Mouse (Mus musculus): ENCODE measurements around the gene Cfap61. TPM values are rescaled to one million over a fixed set of nuclear protein-coding genes. Genes with fewer than 3 reads are reported as not detected.
"Not testable (repeated sequence)": the region's sequence is repeated elsewhere in the genome, so short reads cannot be mapped to it uniquely, and the experiment has no call there.

Cfap61 gene
- not detected for polyA plus RNA-seq (2017; shearing (Covaris generic))

DNA sequence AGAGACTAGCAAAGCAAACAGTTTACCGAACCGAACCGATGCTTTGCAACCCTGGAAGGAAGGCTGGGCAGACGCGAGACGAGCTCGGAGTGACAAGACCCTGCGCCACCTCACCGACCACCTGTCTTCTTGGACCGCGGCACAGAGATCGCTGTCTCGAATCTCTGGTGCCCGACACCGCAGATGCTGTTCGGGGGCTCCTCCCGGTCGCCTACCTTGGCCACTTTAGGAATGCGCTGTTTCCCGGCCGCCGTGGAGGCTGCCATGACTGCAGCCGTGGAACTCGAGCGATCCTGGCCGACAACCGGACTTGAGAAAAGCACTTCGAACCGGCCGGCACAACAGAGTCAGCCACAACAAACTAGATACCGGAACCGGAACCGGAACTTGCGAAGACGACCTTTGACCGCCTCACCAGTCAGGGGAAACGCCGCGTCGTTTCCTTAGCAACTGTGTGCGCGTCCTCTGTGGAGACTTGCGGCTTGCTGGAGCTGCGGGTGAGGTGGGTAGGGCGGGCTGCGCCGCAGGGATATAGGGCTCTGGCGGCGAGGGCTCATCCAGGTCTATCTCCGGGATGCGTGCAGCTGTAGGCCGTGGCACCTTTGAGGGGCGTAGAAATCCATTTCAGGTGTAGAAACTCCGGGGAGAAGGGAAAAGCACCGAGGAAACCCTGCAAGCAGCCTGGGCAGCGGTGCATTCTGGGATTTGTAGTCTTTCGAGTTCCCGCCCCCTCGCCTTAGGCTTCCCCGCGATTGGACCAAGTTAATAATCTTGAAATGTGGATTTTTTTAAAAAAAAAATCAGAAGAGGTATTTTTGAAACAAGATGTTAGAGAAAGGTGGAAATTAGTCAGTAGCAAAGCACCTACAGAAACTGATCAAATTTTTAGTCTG, at the start of gene Cfap61, which contains the start of gene Crnkl1:
Gene Cfap61 (plus strand): TSS at position 446 of the 893 bp plus-strand sequence.
Gene Crnkl1 (minus strand): TSS at position 676 of the 893 bp plus-strand sequence.
- ATAC-seq, result peak; percentile 99

DNA sequence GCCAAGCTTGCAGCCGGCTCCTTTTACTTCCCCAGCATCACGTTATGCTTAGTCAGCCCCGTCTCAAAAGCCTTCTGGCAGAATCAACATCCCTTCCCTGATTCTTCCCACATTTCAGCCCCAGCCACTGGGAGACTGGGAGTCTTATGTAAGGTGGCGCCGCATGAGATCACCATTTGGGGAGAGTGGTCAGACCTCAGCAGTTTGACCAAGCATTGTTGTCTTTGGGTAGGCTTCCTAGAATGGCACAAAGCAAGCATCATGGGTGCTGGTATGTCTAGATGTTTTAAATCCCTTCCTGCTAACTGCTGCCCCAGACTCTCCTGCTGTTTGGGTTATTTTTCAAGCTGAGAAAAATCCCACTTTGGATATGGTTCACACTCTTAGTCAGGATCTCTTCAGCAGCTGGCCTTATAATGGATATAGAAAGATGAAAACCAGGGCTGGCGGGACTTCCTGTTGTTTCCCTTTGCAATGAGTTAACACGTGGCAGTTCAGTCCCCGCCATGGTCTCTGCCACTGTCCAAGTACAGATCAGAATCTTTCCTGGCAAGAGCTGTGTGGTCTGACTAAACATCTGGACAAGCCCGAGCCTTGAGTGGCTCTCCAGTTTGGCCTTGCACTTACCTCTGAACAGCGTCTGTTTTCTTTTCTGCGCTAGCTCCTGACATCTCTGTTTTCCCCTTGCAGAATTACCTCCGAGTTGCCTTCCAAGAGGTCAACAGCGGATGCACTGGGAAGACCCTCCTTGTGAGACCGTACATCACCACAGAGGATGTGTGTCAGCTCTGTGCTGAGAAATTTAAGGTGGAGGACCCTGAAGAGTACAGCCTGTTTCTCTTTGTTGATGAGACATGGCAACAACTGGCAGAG, 49.4 kb upstream of the Cfap61 start:
- no peak for ATAC-seq

DNA sequence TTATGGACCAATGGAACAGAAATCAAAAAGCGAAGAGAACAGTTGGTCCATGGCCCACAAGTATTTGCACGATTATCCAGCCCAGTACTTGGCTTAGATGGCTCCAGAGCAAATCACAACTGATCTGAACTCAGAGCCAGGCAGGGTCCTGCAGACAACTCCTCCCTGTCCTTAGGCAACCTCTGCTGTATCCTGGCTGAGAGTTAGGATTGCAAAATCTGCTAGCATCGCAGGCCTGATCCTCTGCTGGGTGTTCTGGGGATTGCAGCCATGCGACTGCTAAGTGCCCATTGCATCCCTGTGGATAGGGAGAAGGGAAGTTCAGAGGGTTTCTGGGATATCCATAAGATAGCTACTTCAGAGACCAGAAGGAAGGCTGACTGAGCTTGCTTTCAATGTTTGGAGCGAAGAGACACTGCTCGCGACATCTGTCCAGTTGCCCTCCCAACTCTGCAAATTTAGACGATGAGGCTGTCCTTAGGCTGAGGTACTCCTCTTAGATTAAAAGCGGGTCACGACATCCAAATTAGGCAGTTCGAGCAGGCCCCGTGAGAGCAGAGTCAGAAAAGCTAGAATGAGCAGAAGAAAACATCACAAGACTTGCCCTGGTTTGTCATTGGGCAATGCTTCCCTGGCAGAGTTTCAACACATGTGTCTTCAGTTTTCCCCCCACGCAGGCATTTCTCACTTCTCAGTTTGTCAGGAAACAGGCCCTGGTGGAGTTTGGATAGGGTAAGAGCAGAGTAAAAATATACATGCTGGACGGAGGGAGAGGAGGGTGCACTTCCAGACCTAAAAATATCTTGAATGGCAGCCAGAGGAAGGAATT, 46.4 kb upstream of the Cfap61 start:
- ATAC-seq, result no peak

DNA sequence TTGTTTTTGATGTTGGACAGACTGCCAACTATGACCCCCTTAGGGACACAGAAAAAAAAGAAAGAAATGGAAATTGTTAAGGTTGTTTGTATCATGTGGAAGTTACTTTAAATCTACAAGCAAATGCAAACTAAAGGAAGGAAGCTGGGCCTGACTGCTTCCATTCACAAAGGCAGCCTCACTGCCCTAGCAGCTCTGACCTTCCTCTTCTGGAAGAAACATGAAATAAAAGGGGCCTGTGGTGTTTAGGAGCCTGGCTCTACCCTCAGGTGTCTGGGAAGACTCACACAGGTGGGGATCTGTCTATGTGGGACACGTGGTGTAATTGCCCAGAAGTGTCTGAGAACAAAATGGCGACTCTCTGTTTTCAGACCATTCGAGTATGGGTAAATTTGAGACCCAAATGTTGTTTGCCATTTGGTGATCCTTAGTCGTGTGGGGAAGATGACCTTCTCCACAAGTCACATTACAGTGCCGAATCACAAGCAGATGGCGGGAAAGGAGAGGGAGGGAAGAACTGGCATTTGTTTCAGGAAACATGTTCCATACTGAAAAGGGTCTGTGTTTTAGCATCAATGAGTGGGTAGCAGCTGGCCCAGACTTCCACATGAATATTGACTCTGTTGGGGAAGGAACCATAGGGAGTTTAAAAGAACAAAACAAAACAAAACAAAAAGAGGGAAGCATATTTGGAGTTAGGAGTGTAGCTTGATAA, 45.7 kb upstream of the Cfap61 start:
- no peak for ATAC-seq

DNA sequence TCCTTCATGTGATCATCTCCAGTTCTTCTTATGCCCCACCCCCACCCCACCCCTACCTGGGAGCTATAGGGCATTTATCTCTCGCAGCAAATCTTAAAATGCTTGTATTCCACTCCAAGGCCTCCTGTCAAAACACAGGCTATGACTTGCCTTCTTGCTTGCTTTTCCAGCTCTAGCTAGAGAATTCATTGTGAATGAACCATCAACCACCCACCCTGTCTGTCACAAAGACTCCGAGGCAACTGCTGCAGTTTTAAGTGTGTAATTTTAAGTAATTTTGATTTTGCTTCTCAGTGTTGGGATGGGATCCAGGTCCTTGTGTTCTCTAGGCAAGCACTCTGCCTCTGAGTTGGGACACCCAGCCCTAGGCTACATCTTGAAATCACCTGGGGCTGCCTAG, 44.0 kb upstream of the Cfap61 start:
- no peak for ATAC-seq

DNA sequence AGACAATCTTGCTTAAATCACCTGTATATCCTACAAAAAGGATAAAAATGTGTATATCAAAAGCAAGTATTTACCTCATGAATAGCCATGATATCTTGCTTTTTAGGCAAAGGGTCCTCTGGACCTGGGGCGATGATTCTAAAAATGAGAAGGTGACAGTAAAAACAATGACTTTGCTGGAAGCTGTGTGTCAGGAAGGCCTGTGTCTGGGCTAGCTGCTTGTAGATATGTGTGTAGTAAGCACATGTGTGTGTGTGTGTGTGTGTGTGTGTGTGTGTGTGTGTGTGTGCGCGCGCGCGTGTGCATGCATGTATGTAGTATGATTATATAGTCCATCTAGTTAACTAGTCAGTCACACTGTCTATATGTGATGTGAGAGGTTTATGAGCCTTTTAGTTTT, 40.8 kb upstream of the Cfap61 start:
- no peak for ATAC-seq

DNA sequence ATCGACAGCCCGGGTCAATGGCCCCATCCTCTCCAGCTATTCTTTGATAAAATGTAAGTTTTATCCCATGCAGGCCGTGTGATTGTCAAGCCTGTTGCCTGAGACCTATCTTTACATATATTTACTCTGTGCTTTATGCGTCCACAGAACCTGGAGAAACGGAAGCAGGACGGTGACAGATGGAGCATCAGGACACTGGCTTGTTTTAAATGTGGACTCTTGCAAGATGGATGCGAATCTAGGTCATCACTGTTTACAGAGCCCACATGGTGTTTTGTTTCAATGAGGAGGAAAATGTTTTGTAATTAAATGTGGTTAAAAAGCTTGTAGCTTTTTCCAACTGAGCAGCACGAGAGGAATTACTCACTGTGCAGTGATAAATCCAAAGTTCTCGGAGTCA, 36.5 kb upstream of the Cfap61 start:
- ATAC-seq, result no peak

DNA sequence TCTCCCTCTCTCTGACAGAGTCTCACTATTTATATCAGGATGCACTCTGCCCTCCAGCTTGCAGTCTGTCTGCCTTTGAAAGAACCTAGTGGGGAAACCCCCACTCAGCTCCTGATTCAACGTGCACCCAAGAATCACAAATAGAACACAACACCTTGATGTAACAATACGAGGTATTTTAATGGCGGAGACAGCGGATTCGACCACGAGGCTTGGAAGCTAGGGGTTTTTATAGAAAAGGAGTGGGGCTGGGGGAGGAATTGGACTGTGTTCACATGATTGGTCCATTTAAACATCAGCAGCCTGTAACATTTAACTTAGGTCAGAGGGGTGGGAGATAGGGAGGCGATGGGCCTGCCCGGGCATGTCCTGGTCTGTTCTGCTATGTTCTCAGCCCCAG, 34.3 kb upstream of the Cfap61 start:
- not testable (repeated sequence) for ATAC-seq

DNA sequence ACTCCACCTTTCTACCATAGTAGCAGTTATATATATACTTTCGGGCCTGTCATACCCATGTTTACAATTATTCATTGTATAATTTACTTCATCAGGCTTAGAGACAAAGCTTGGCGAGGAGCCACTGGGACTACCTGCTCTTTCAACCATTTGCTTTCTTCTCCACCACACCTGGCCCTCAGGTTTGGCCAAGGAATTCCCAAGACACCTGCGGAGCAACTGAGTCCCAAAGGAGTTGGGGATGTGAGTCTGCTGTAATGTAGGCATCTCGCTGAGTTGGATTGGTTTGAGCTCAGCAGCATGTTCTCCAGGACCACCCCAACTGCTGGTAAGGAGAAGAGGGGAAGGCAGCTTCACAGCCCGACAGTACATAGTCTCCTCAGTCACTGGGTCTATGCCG, 32.7 kb upstream of the Cfap61 start, which contains the start of gene Naa20:
Gene Naa20 (plus strand): TSS at position 239 of the 400 bp plus-strand sequence.
- no peak for ATAC-seq

DNA sequence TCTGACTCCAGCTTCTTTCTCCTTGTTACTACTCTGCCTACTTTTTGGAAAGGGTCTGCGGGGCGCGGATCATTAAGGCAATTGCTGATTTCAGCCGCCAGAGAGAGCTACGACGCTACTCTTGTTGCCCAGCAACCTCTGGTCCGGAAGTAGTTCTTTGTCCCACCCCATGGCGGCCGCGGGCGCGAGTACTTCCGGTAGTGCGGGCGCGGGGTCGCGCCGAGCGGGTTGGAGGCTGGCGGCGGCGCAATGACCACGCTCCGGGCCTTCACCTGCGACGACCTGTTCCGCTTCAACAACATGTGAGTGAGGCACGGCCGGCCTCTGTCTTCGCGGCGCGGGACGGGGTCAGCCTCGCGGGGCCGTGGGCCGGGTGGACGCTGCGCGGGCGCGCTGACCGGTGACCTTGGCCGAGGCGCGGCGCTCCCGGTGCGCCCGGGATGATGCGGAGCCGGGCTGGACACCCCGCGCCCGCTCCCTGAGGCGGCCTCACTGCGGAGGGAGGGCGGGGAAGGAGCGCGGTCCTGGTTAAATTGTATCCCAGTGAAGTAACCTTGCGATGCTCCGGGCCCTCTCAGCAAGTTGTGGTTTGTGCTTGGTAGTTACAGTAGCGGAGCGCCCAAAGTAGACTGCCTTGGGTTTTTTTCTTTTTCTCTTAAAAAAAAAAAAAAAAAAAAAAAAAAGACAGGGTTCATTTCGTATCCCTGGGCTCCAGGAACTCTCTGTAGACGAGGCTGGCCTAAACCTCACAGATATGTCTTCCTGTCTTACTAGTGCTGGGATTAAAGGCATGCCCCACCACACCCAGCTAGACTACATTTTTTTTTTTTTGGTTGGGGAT, 31.3 kb upstream of the Cfap61 start:
- ATAC-seq, result peak; percentile 84

DNA sequence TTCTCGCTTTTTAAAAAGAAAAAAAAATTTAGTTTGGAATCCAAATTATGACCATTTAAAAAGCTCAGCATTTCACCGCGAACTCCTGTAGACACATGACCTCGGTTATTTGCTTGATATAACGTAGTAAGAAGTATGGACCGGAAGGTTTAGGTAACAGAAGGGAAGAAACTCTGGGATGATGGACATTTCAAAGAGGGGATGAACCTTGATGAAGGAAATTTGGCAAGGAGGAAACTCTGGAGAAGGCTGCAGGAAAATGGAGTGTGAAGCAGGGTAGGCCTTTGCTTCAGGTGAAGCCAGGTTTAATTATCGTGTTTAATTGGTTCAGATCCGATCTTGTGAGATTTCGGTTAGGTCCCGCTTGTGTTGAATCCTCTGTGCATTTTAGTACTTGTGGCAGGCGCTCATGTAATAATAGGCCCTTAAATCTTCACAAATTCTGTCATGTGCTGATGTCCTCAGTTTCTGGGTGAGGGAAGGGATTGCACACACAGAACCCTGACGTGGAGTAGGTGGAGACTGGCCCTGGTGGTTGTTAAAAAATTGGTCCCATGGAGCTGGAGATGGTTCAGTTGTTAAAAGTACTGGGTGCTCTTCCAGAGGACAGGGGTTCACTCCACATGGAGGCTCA, 30.5 kb upstream of the Cfap61 start:
- ATAC-seq, result no peak

DNA sequence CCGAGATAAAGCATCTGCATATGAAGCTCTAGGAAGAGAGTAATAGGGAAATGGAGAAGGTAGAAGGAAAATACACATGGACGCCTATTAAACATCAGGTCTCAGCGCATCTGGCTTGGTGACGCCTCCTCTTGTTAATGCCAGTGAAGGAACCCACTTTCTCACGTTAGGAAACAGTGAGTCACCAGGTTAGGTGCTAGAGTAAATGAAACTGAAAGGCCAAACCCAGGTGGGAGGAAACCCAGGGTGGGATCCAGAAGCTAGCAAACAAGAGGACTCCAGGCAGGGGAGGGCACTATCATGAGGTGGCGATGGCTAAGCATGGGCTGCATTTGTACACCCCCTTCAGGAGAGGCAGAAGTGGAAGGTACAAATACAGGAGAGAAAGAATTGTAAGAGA, 29.4 kb upstream of the Cfap61 start:
- peak; percentile 81 for ATAC-seq

DNA sequence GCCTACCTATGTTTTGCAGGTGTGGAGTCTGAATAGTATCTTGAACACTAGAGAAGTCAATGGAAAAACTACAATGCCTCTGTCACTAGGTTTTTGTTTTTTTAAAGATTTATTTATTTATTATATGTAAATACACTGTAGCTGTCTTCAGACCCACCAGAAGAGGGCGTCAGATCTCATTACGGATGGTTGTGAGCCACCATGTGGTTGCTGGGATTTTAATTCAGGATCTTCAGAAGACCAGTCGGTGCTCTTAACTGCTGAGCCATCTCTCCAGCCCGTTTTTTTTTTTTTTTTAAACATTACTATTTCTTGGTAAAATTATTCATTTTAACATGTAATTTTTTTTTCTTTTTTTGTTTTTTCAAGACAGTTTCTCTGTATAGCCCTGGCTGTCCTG, 28.7 kb upstream of the Cfap61 start:
- ATAC-seq, result not testable (repeated sequence)

DNA sequence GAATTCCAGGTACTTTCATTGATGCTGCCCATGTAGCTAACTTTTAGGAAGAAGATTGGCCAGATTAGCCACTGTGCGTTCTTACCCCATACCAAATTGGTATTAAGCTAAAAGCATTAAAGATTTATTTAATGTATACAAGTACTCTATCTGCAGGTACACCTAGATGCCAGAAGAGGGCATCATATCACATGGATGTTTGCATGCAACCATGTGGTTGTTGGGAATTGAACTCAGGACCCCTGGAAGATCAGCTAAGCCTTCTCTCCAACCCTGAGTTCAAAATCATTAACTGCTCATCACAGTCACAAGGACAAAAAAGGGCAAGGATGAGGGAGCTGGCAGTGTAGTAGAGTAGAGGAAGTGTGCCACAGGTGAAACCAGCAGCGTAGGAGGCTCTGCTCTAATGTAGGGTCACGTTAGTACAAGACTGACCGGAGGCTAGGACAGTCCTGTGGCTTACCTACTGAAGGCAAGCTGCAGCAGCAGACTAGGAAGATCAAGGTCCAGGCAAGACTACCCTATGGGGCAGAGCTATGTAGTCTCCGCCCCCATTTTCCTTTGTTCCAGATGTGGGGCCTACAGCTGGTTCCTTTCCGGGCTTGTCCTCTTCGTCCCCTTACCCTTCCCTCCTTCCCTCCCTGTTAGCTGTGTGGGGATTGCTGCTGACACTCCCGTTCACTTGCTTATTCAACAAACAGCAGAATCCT, 13.5 kb upstream of the Cfap61 start:
- ATAC-seq, result no peak

DNA sequence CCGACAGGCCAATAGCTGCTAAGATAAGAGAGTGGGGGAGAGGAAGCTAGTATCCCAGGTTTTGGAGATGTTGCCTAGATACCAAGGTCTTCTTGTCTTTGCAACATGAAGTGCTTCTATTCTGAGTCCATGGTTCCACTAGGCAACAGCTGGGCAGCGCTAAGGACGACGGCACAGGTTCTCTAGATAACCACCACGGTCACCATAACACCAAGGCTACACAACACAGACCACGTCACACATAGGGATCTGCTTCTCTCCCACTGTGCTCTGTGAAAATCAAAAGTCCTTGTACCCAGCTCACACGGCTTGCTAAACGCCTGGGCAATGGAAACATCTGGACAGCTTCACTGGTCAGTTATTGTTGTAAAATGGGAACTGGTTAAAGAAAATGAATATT, 2.4 kb downstream of the Cfap61 start:
- no peak for ATAC-seq

DNA sequence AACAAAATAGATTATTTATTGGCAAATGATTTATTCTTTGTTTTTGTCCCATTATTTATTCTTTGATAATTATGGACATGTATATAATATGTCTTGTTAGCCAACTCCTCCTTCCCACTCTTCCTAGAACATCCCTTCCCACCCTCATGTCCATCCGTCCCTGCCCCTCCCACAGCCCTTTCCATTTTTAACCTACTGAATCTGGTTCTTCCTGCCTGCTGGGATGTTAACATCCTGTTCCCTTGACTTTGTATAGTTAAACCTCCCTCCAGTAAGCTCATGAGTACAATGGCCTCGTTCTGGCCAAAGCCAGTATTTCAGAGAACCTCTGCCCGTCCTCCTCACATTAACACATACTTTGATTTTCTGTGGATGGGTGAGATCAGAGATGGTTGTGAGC, 6.8 kb downstream of the Cfap61 start:
- ATAC-seq, result no peak

DNA sequence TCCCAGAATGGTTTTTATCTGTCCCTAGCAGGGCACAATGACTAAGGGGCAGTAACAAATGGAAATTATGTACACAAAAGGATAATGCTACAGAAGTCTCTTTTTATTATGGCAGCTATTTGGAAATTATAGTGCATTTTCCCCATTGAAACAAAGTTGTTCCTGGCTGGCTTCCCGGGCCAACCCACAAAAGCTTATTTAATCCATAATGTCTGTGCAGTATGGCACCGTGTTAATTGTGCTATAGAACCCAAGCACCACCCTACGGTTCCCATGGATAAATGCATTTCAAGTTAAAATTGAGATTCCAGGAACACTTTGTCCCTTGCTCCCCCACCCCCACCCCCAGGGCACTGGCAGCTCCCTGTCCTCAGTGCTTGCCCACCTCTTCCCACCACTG, 9.7 kb downstream of the Cfap61 start:
- no peak for ATAC-seq

DNA sequence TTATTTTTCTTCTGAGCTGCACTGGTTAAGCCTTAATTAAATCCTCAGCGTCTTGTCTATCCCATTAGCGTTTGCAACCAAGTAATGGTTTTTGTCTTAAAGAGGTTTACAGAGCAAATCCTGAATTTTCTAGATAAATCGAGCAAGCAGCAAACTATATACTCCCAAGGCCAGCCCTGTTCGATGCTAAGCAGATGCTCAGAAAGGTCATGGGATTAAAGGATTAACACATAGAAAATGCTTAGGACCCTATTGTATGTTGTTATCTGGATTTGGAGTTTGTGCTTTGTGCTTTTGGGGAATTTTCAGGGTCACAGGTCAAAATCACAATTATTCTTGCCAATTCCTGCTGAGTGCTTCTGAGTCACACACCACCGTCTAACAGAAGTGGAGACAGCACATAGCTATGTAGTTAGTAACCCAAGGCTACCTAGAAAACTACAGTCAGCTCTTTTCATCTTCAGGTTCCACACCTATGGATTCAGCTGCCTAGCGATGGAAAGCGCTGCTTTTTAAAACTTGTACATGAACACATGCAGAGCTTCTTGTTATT, 13.9 kb downstream of the Cfap61 start:
- ATAC-seq, result no peak

DNA sequence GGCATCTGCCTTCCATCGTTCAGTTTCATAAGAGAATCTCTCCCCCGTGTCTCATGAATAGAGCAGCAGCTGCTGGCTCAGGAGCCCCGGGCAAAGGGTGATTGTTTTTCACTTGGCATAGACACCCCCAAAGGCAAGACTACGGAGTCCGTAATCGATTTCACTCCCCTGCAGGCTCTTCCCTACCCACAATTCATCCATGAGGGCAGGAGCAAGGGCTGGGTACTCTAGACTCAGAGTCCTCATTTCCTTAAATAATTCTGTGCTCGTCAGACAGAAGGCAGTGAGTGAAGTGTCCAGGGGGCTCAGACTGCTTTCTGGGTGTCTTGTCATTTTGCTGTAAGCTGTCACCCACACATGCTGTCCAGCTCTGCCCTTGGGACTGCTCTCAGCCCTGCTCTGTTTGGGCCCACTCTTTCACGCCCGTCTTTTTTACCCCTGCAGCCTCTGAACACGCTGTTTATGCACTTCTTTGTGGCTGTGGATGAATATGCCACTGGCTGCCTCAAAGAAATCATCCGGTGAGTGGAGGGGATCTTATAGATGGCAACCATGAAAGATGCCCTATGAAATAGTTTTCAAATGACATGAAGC, 15.0 kb downstream of the Cfap61 start:
- no peak for ATAC-seq
